Mouse (Mus musculus) retina, adult 2 months (tissue): ENCODE results near the gene Cbfa2t3.

ENCODE experiments used
- DNase-seq: peaks from one replicate; pipeline ENCODE4 v3.0.0-alpha.2; 2012; ENCODE audit warnings: low read depth, low spot score

Gene Cbfa2t3

DNA sequence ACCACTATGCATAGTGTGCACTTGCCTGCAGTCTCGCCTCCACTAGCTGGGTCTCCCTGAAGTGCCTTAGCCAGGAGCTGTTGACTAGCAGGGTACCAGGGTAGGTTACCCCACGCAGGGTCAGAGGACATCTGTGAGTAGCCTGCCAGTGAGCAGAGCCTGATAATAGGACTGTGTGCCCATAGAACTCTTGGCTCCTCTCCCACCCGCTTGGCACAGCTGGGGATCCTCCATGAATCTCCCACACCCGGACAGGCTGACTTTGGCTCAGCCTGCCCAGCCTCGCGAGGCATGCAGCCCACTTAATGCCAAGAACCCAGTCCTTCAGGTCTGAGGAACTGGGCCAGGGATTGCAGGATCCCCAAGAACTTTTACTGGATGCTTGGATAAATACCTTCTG, 7.9 kb downstream of the Cbfa2t3 start:
- DNase-seq = no peak

DNA sequence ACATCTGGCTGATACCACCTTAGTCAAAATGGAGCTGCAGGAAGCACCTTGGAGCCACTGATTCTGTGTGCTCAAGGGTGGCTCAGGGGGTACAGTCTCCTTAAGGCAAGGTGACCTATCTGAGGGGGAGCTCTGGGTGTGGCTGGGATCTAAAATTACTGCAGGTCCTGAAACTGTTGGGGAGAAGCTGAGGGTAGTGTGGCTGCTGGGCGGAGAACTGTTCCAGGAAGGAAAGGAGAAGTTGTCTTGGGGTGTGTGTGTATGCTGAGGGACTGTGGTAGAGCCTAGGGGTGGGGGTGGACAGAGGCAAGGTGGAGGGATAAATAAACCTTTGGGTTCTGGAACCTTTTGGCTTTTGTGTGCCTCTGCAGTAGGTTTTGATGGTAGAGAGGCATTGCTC, 9.6 kb downstream of the Cbfa2t3 start:
- no peak for DNase-seq

- DNase-seq = no peak
Measured at GRCm38 (mm10) chr8:122686879-122687278, 12.0 kb downstream of the Cbfa2t3 start.

DNA sequence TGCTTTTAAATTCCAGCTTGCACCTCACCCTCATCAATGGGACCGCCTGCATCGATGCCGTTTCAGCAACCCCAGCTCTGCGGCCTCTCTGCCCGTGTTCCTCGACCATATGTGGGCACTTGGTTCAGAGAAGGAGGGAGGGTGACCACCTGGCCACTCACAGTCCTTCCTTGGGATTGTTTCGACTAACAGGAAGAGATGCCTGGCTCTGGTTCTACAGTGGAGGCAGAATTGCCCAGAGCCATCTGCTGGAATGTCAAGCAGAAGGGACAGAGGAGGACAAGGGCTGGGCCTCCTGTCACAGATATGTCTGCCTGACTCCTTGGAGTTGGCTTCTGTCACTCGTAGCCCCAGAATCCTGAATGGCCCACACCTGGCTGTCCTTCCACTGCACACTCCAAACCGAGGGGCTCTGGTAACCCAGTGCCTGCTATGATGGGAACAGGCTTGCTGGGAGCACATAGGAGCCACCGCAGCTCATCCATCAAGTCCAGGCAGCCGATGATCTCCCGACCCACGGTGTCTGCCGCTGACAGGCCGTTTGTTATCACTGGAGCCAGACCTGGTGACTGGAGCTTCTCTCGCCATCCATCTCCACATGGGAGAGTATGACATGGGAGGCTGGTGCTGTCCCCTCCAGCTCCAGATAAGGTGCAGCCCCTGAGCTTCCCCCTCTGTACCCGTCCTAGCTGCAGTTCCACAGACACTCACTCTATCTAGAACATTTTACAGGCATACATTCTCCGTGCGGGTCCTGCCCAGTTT, 13.6 kb downstream of the Cbfa2t3 start:
- DNase-seq = no peak

DNA sequence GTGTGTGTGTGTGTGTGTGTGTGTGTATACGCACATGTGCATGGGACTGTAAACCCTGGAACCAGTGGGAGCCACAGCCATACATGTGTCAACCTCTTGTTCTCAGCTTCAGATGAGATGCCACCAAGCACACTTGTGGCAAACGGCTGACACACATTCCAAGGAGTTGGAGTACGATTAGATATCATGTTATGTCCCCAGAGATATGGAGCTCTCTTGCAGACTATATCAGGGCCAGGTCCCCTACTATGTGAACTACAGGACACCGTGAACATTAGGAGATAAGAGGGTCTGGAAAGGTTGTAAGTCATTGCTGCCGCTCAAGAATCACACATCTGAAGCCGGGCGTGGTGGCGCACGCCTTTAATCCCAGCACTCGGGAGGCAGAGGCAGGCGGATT, 16.1 kb downstream of the Cbfa2t3 start:
- DNase-seq = no peak

DNA sequence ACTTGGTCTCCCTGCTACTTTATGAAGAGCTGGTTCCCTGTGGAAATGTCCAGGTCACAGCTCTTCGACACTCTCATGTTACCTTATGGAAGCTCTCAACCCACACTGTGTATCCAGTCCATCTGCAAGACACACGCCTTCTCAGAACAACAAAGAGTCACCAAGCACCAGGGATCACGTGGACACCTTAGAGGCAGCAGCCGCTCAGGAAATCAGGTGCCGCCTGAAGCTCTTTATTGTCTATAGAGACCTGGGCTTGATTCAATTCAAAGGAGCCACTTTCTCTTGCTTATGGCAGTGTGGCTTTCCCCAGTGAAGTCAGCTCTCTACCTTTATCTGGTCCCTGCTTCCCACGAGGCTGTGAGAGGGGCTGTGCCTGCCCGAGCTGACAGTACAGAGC, 18.7 kb downstream of the Cbfa2t3 start:
- no peak for DNase-seq

- DNase-seq = no peak
Measured at GRCm38 (mm10) chr8:122679325-122679920, 19.5 kb downstream of the Cbfa2t3 start.

GRCm38 (mm10) chr8:122678896-122679210, 20.1 kb downstream of the Cbfa2t3 start:
- no peak for DNase-seq

DNA sequence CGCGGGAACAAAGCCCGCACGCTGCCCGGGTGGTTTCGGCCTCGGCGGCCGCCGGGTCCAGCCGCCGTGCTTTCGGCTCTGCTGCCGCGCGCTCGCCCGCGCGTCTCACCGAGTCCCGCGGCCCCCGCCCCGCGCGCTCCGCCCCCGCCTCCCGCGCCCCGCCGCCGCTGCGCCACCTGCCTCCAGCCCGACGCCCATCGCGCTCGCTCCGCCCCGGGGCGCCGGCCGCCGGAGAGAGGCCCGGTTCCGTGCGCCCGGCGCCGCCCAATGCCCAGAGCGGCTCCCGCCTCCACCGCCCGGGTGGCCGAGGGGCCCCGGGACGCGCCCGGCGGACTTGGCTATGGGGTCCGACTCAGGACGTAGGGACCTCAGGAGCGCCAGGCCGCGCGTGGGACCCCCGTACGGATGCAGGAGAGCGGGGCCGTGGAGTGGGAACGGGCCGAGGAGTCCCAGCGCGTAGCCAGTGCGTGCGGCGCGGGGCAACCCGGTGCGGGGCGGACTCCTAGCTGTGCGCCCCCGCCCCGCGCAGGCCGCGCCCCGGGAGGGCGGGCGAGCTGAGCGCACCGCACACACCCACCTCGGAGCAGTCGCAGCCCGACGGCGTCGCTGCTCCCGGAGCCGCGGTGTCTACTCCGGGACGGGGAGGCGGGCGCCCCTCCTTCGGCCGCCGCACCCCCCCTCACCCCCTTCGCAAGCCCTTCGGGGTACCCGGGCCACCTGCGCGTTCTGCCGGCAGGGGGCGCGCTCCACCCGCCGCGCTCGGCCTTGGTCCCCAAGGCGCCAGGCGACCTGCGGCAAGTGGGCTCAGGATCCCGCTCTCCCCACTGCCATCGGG, 20.6 kb downstream of the Cbfa2t3 start:
- no peak for DNase-seq

DNA sequence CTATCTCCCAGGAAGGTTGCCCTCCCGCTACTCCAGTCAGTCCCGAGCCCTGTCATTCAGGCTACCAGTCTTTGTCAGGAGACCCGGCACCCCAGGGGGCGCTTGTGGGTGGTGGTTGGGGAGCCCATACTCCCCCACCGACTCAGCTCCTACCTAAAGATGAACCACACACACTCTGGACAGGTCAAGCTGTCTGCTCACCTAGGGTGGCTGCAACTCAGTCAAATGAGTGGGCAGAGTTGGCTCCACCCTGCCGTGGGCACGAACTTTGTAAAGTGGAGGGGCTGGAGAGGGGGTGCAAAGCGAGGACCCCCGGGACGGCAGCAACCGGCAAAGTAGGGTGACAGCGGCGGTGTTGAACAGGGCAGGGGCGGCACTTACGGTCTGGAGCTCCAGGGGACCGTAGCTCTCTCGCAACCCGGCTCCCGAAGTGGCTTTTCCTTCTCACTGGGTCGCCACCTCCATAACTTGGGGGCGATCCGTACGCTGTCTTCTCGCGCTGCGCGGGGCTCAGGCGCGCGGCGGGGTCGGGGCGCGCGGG, 21.4 kb downstream of the Cbfa2t3 start:
- DNase-seq = no peak

DNA sequence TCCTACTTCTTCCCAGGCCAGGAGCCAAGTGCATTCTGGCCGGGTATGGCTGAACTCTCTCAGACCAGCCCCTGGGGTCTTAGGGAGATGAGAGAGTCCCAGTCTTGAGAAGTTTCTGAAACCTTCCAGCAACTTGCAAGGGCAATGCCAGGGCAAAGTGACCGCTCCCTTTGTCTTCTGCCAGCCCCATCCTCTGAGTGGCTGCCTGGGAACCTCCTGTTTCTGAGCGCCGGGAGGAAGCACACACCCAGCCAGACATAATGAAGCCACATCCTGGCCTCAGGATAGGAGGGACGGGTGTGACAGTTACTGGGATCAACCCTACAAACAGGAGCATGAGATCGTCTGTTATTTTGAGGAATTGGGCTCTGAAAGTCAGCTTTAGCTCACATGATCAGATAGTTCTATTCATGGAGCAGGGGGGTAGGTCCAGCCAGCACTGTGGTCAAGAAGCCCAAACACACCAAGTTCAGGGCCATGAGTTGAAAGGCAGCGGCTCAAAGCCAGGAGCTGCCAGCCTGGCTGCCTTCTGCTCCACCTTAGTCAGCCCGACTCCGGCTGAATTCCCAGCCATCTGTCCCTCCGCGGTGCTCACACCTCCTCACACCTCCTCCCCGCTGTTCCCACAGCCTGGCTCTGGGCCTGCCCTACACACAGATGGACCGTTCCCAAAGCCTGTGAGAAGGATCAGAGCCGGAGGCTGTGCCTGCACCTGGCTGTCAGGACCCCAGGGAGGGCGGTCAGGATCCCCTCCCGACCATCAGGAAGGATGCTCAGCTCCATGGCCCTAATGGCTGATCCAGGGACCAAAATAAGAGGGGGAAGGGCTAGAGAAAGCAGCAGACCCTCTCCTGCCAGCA, 22.1 kb downstream of the Cbfa2t3 start:
- DNase-seq = no peak

DNA sequence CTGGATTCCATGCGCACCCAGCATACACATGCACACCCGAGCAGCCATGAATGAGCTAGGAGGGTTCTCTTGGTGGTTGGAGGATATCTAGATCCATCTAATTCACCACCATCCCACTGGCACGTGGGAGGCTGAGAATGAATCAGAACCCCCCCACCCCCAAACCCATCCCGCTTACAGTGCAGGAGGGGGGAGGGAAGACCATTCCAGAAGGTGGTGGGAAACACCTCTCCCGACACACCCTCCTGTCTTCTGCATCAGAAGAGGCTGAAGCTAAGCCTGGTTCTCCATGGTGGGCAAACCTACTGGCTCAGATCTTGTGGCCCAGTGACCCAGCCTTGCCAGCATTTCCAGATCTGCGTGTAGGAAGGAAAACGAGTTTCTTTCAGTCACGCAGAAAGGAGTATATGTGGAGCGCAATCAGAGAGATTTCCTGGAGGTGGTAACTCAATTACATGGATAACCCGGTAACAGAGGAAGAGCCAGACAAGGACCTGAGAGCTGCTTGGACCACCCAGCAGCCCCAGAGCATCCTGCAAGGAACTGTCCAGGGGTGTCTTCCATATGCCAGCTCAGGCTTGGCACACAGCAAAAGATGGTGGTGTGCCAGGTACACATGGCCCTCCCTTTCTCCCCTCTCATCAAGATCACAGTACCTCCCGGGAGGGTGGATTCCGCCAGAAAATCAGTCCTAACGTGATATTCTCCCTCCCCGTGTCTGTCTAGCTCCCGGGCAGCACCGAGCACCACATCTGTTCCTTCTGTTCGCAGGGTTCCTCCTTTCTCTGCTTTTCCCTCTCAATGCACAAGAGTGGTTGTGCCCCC, 23.1 kb downstream of the Cbfa2t3 start:
- no peak for DNase-seq

GRCm38 (mm10) chr8:122674999-122675398, 23.9 kb downstream of the Cbfa2t3 start:
- DNase-seq = no peak

DNA sequence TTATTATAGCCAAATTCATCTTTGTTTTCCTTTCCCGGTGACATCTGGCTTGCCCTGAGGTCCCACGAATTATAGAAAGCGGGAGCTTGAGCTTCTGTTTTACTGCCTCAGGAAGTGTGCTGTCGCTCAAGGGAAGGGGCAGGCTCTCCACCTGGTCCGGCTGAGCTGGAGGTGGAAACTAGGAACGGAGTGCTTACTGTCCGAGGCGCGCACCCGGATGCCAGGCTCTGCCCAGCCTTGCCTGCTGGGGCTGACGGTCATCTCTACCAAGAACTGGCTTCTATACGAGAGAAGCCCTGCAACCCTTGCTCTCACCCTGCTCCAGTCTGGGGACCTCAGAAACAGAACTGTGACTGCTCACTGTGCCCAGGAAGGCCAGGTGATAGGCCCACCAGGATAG, 24.9 kb downstream of the Cbfa2t3 start:
- no peak for DNase-seq

DNA sequence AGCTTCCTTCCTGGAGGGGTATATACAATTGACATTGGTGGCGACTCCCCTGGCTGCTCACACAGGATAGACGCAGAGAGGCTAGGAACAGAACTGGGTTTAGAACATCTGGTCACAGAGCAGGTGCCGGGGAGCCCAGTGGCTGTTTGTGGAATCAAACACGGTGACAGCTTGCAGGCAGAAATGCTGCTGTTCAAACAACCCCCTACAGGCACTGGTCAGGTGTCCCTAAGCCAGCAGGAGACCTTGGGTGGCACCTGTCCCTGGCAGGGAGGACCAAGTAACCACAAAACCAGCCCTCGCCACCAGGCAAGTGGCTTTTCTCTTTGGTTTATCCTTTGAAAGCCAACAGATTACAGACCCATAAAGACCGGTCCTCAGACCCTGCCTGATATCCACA, 27.0 kb downstream of the Cbfa2t3 start:
- no peak for DNase-seq

DNA sequence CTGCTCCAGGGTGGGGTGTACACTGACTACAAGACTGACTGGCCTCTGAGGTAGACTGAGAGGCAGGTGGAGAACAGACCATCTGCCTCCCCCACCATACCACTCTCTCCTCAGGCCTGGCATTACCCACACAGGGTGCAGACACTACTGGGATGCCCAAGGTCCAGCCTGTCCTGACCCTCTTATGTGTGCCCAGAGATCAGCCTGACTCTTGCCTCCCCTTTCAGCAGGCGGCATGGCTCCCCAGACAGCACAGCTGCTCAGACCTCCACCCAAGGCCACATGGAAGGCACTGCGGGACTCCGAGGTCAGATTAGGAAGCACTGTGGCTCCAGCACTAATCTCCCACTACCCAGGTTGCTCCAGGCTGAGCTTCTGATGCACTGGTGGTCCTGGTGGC, 28.2 kb downstream of the Cbfa2t3 start:
- no peak for DNase-seq

DNA sequence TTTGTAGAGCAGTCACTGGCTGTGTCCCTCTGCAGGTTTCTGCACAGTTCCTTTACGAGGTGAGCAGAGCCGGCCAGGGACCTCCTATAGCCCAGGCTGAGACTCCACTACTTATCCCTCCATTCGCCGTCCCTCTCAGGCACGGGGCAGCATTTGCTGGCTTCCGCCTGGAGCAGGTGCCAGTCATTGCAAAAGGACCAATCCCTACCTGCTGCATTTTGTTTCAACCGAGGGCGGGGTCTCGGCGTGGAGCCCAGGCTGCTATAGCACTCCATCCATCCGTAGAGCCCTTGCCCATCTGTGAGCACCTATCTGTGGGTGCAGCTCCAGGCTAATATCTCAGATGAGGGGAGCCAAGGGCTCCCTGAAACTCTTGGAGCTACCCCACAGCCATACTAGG, 28.9 kb downstream of the Cbfa2t3 start:
- DNase-seq = no peak

DNA sequence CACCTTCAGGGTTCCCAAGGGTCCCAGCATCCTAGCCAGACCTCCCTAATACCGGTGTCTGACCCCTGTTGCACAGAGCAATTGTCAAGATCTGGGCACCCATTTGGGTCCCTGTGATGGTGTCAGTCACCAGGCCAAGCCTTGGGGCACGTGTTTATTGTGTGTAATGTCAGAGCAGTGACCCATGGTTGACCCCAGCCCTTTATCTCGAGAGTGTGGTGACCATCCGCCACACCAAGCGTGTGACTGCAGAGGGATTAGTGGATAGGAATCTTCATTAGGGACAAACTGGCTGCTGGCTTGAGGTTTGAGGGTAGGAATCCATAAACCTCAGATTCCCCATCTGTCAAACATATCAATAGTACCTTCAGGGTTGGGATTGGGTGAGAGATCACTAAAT, 29.5 kb downstream of the Cbfa2t3 start:
- no peak for DNase-seq

DNA sequence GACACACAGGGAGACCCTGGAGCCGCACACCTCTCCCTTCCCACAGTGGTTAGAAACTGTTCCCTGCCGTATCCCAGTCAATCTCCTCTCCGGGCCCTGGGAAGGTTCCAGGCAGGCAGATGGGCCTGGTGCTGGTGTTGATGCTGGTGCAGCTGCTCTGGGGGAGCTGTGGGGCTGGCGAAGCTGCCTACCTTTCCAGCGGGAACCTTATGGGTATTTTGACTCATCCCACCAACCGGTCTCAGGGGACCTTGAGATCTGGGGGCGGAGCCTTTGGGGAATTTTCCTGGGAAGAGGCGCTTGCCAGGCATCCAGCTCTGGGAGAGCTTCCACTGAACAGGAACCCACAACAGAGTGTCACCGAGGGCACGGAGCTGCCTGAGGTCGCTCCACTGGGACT, 31.1 kb downstream of the Cbfa2t3 start:
- DNase-seq = no peak

GRCm38 (mm10) chr8:122666827-122667226, 32.1 kb downstream of the Cbfa2t3 start:
- no peak for DNase-seq

DNA sequence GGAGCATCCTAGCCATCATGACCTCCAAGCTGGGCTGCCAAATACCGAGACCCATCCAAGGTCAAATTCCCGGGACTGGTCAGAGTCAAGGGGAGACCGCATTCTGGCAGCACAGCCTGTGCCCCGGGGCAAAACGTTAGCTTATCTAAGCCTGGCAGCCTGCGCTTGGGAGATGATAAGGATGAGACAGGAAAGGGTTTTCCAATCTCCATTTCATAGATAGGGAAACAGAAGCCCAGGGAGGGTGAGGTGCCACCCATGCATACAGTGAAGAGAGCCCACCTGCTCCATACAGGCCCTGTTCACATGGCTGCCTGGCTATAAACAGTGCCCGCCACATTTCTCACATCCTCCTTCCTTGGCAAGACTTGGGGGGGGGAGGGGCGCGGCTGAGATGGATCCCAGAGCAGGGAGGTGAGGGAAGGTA, 32.6 kb downstream of the Cbfa2t3 start:
- no peak for DNase-seq
